Mouse (Mus musculus) hindbrain, embryonic 12.5 days (tissue): ENCODE results near the gene Gdf9. TPM values are rescaled to one million over a fixed set of nuclear protein-coding genes. Genes with fewer than 3 reads are reported as not detected.

Experiments
- ATAC-seq: fragments of 200-750 bp; cut with Nextera tagmentation; 2 replicates; pipeline ENCODE4 v1.8.0; 2017; ENCODE audit warnings: moderate TSS enrichment; ENCODE audit not compliant: low FRiP score
- H3K27ac ChIP-seq: fragments of 300-500 bp; sonication (generic); 2 replicates; pipeline ENCODE4 v1.5.1; 2016; ENCODE audit warnings: mild to moderate bottlenecking
- H3K27me3 ChIP-seq: fragments of 300-500 bp; sonication (generic); 2 replicates; pipeline ENCODE4 v1.6.1; 2016; ENCODE audit warnings: mild to moderate bottlenecking
- H3K36me3 ChIP-seq: fragments of 300-500 bp; sonication (generic); 2 replicates; pipeline ENCODE4 v1.6.1; 2016; ENCODE audit warnings: mild to moderate bottlenecking
- H3K4me1 ChIP-seq: fragments of 300-500 bp; sonication (generic); 2 replicates; pipeline ENCODE4 v1.6.1; 2016
- H3K4me2 ChIP-seq: fragments of 300-500 bp; sonication (generic); replicated peaks from 2 replicates; pipeline ENCODE4 v1.6.1; 2016; ENCODE audit warnings: mild to moderate bottlenecking
- H3K4me3 ChIP-seq: fragments of 300-500 bp; sonication (generic); 2 replicates; pipeline ENCODE4 v1.5.1; 2016; ENCODE audit warnings: mild to moderate bottlenecking
- H3K9ac ChIP-seq: fragments of 300-500 bp; sonication (generic); 2 replicates; pipeline ENCODE4 v1.6.1; 2016; ENCODE audit warnings: mild to moderate bottlenecking, moderate library complexity
- H3K9me3 ChIP-seq: fragments of 300-500 bp; sonication (generic); replicated peaks from 2 replicates; pipeline ENCODE4 v1.6.1; 2016; ENCODE audit warnings: mild to moderate bottlenecking
- WGBS: fragments of 180-500 bp; shearing (Covaris S2); methylation state at CpG from one replicate; pipeline ENCODE4 v1.1.7; 2016; 5-methylcytosine and 5-hydroxymethylcytosine counted together
- polyA plus RNA-seq: library from polyadenylated mRNA; unstranded; fragments of >200 nt; fragmentation: Nextera tagmentation; extraction: Ambion mirVana; gene quantifications from 2 replicates; pipeline ENCODE4 v1.2.1, GENCODE M21; 2016

The Gdf9 gene
- polyA plus RNA-seq, 1 experiment from 2014 or later: 2.6 TPM

GRCm38 (mm10) chr11:53466231-53466971, 35.6 kb downstream of the Gdf9 start:
- peak overlapping the region; percentile 51 for H3K4me2 ChIP-seq
- peak overlapping the region; percentile 26 for H3K4me3 ChIP-seq
- peak overlapping the region; percentile 38; the same call in 1 of the 2 replicates for H3K9ac ChIP-seq
- no peaks in the 10 kb centered on the region for H3K36me3 ChIP-seq
- ATAC-seq: peak; percentile 21; the same call in 1 of the 2 replicates
- H3K9me3 ChIP-seq: no peaks in the 10 kb centered on the region
- peaks cover 88% of the 10 kb centered on the region for H3K27me3 ChIP-seq
- H3K27ac ChIP-seq: no peak overlapping the region
- peaks cover 34% of the 10 kb centered on the region for H3K4me1 ChIP-seq
- WGBS: 3% methylated on average over 40 of the region's 40 CpGs

- 29% methylated on average over 16 of the region's 16 CpGs for WGBS
- peak overlapping the region; percentile 45; the same call in 1 of the 2 replicates for H3K4me2 ChIP-seq
- no peak overlapping the region for H3K9ac ChIP-seq
- H3K36me3 ChIP-seq: no peaks in the 10 kb centered on the region
- H3K9me3 ChIP-seq: no peaks in the 10 kb centered on the region
- ATAC-seq: no peak
- H3K27me3 ChIP-seq: peaks cover 86% of the 10 kb centered on the region
- no peak overlapping the region for H3K4me3 ChIP-seq
- H3K27ac ChIP-seq: peak overlapping the region; percentile 30
- peaks cover 25% of the 10 kb centered on the region for H3K4me1 ChIP-seq
These were observed 38.6 kb downstream of the Gdf9 start for GRCm38 (mm10) chr11:53469294-53469967.

GRCm38 (mm10) chr11:53469968-53470695, 39.3 kb downstream of the Gdf9 start, which contains the start of gene Gm9837:
TSS of gene Gm9837 (minus strand) at chr11:53470479.
- 2% methylated on average over 29 of the region's 29 CpGs for WGBS
- peaks cover 25% of the 10 kb centered on the region for H3K4me1 ChIP-seq
- H3K4me3 ChIP-seq: peak within 1 kb of the TSS; percentile 7; the same call in 1 of the 2 replicates
- H3K27me3 ChIP-seq: peaks cover 86% of the 10 kb centered on the region
- H3K27ac ChIP-seq: peak within 1 kb of the TSS; percentile 30
- ATAC-seq: peak; percentile 80
- H3K9ac ChIP-seq: 0 out of 2 replicates have a peak within 1 kb of the TSS, but pooled peaks have one; percentile 2
- peak within 1 kb of the TSS; percentile 45 for H3K4me2 ChIP-seq
- H3K9me3 ChIP-seq: no peaks in the 10 kb centered on the region
- no peaks in the 10 kb centered on the region for H3K36me3 ChIP-seq

GRCm38 (mm10) chr11:53472709-53473108, 41.9 kb downstream of the Gdf9 start:
- Histone ChIP-seq H3K4me3 (no peak overlapping the region), H3K4me1 (peaks cover 28% of the 10 kb centered on the region), H3K4me2 (no peak overlapping the region), H3K9ac (no peak overlapping the region), H3K27ac (no peak overlapping the region), H3K9me3 (no peaks in the 10 kb centered on the region), H3K36me3 (no peaks in the 10 kb centered on the region), H3K27me3 (peaks cover 73% of the 10 kb centered on the region)
- ATAC-seq: no peak
- WGBS: 80% methylated on average over 3 of the region's 3 CpGs

GRCm38 (mm10) chr11:53475620-53476019, 44.8 kb downstream of the Gdf9 start:
- Histone ChIP-seq H3K27ac (peak overlapping the region; percentile 69), H3K9me3 (peaks cover 4% of the 10 kb centered on the region), H3K4me1 (peaks cover 33% of the 10 kb centered on the region), H3K36me3 (no peaks in the 10 kb centered on the region), H3K4me2 (peak overlapping the region; percentile 36), H3K4me3 (no peak overlapping the region), H3K27me3 (peaks cover 83% of the 10 kb centered on the region), H3K9ac (no peak overlapping the region)
- 16% methylated on average over 8 of the region's 8 CpGs for WGBS
- ATAC-seq: no peak

GRCm38 (mm10) chr11:53477833-53478232, 47.0 kb downstream of the Gdf9 start:
- H3K4me3 ChIP-seq: no peak overlapping the region
- H3K4me2 ChIP-seq: no peak overlapping the region

GRCm38 (mm10) chr11:53478383-53479170, 47.8 kb downstream of the Gdf9 start:
- Histone ChIP-seq H3K27ac (no peak overlapping the region), H3K4me1 (peaks cover 27% of the 10 kb centered on the region), H3K36me3 (no peaks in the 10 kb centered on the region), H3K27me3 (peaks cover 79% of the 10 kb centered on the region), H3K4me2 (peak overlapping the region; percentile 73), H3K9me3 (peaks cover 4% of the 10 kb centered on the region), H3K4me3 (peak overlapping the region; percentile 44), H3K9ac (peak overlapping the region; percentile 60)
- 4% methylated on average over 79 of the region's 79 CpGs for WGBS
- ATAC-seq: 0 out of 2 replicates have a peak, but pooled peaks have one; percentile 38

More at GRCm38 (mm10) chr11:53477833-53478232, 47.0 kb downstream of the Gdf9 start:
- H3K36me3 ChIP-seq: no peaks in the 10 kb centered on the region
- peaks cover 80% of the 10 kb centered on the region for H3K27me3 ChIP-seq
- peaks cover 27% of the 10 kb centered on the region for H3K4me1 ChIP-seq
- 39% methylated on average over 7 of the region's 7 CpGs for WGBS
- peaks cover 4% of the 10 kb centered on the region for H3K9me3 ChIP-seq
- H3K9ac ChIP-seq: no peak overlapping the region
- no peak overlapping the region for H3K27ac ChIP-seq
- no peak for ATAC-seq

GRCm38 (mm10) chr11:53479171-53479782, 48.5 kb downstream of the Gdf9 start:
- peak overlapping the region; percentile 73 for H3K4me2 ChIP-seq
- peak; percentile 25; the same call in 1 of the 2 replicates for ATAC-seq
- H3K36me3 ChIP-seq: no peaks in the 10 kb centered on the region
- H3K4me1 ChIP-seq: peaks cover 27% of the 10 kb centered on the region
- WGBS: 1% methylated on average over 62 of the region's 62 CpGs
- peaks cover 4% of the 10 kb centered on the region for H3K9me3 ChIP-seq
- H3K4me3 ChIP-seq: peak overlapping the region; percentile 44
- H3K9ac ChIP-seq: peak overlapping the region; percentile 60
- peaks cover 77% of the 10 kb centered on the region for H3K27me3 ChIP-seq
- H3K27ac ChIP-seq: no peak overlapping the region

GRCm38 (mm10) chr11:53479783-53480301, 49.0 kb downstream of the Gdf9 start, which contains the start of the genes Gm9945 and Sowaha:
TSS of gene Gm9945 (plus strand) at chr11:53480166.
TSS of gene Sowaha (minus strand) at chr11:53480274.
- peaks cover 72% of the 10 kb centered on the region for H3K27me3 ChIP-seq
- H3K4me3 ChIP-seq: peak within 1 kb of the TSS; percentile 44
- peaks cover 4% of the 10 kb centered on the region for H3K9me3 ChIP-seq
- H3K9ac ChIP-seq: peak within 1 kb of the TSS; percentile 60
- peaks cover 27% of the 10 kb centered on the region for H3K4me1 ChIP-seq
- H3K4me2 ChIP-seq: peak within 1 kb of the TSS; percentile 73
- 3% methylated on average over 40 of the region's 40 CpGs for WGBS
- no peaks in the 10 kb centered on the region for H3K36me3 ChIP-seq
- no peak within 1 kb of the TSS for H3K27ac ChIP-seq
- ATAC-seq: peak; percentile 43; the same call in 1 of the 2 replicates

GRCm38 (mm10) chr11:53481088-53481730, 50.4 kb downstream of the Gdf9 start:
- H3K36me3 ChIP-seq: no peaks in the 10 kb centered on the region
- 68% methylated on average over 4 of the region's 4 CpGs for WGBS
- H3K9ac ChIP-seq: no peak overlapping the region
- H3K4me2 ChIP-seq: no peak overlapping the region
- H3K4me3 ChIP-seq: no peak overlapping the region
- no peak for ATAC-seq
- H3K27me3 ChIP-seq: peaks cover 74% of the 10 kb centered on the region
- peaks cover 17% of the 10 kb centered on the region for H3K4me1 ChIP-seq
- peaks cover 4% of the 10 kb centered on the region for H3K9me3 ChIP-seq
- no peak overlapping the region for H3K27ac ChIP-seq
